Mouse (Mus musculus): ENCODE measurements around the gene Jph3.

Jph3 gene

DNA sequence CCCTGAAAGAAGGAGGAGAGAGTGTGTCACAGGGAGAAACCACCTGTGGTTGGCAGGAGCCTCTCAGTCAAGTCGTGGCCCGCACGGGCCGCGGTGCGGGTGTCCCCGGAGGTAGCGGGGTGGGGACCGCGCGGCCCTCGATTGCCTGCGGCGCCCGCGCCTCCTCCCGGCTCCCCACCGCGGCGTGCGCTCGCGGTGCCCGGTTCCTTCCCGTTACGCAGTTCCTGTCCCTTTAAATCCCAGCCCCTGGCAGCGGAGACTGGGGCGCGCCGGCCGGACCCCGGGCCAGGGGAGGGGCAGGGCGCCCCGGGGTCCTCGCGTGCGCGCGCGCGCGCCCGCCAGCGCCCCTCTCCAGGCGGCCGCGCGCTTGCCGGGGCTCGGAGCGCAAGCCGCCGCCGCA is 331 bp downstream of the Jph3 start:
- no peak for DNase-seq (ENCODE audit: low read depth, low spot score)

DNA sequence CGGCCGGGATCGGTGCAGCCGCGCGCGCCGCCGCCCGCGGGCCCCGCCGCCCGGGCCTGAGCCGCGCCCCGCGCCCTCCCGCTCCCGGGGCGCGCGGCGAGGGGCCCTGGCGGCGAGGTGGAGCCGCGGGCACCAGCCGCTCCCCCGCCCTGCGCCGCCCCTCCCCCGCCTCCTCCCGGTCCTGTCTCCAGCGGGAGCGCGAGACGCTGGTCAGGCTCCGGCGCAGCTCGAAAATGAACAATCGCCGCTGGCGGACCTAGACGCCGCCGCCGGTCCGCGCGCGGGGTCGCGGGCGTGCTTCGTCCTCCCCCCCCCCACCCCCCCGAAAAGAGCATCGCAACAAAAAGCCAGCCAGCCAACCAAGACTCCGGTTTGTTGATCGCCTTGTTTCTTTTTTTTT is 747 bp downstream of the Jph3 start:
- DNase-seq (ENCODE audit: low read depth, low spot score), result no peak

- no peak for DNase-seq (ENCODE audit: low read depth, low spot score)
Measured at GRCm38 (mm10) chr8:121730646-121731045, 1.2 kb downstream of the Jph3 start.

GRCm38 (mm10) chr8:121731060-121731459 is 1.6 kb downstream of the Jph3 start:
- DNase-seq (ENCODE audit: low read depth, low spot score), result no peak

DNA sequence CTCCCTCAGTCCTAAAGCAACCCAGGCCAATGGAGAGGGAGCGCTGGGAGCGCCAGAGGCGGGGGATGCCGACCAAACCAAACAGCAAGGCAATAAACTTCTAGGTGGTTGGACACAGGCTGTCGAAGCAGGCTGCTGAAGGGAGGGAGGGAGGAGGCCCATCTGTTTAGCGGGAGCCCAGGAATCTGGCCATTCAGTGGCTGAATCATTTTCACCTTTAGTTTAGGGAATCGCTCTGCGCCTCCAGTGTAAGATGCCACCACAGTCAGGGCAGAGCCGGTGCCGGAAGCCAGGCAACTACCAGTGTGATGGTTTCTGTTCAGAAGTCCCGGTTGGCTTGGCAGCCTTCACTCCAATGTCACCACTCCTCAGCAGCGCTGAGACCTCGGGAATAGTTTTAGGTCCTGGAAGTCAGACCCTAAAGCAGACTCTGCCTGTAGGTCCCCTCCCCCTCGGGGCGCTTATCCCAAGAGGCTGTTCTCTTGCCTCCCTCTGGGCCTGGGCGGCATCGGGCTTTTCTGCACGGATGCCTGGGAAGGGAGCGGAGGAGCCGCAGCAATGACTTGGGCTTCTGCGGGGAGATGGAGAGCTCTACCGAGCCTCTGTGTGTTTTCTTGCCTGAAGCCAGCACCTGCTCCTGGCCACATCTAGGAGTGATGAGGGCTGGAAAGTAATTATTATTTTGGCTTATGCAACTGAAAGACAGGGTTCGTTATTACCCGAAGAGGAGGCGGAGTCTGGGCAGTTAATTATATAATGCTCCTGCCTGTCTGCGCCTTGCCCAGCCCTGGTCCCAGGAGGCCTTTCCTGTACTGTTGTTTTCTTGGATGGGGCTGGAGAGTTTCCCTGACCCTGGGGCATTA is 2.3 kb downstream of the Jph3 start:
- no peak for DNase-seq (ENCODE audit: low read depth, low spot score)

DNA sequence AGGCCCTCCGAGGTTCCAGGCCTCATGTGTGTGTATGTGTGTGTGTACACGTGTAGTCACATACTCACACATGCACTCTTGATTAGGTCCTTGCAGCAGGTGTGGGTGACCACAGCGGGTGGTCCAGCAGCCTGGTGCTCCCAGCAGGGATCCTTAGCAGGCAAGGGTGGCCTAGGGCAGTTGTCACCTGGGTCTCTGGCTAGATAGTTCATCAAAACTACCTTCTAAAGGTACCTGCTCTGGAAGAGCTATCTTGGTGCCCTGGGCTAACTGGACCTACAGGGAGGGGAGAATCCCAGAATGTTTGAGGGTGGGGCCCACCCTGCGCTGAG is 2.9 kb downstream of the Jph3 start:
- DNase-seq (ENCODE audit: low read depth, low spot score), result no peak

DNA sequence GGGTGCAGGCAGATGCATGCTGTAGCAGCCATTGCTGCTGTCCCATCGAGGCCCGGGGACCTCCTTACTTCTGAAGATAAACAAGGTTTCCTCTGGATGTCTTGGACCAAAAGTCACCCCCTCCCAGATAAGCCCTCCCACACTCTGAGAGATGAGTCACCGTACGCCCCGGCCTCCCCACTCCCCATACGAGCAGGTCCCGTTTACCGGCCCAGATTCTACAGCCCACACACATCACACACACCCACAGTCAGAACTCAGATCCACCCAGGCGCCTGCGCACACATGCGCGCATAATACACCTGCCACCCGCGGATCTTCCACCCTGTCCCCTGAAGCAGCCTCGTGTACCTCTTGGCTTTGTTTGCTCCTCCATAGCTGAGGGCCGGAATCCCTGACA is 4.8 kb downstream of the Jph3 start:
- DNase-seq (ENCODE audit: low read depth, low spot score), result no peak

DNA sequence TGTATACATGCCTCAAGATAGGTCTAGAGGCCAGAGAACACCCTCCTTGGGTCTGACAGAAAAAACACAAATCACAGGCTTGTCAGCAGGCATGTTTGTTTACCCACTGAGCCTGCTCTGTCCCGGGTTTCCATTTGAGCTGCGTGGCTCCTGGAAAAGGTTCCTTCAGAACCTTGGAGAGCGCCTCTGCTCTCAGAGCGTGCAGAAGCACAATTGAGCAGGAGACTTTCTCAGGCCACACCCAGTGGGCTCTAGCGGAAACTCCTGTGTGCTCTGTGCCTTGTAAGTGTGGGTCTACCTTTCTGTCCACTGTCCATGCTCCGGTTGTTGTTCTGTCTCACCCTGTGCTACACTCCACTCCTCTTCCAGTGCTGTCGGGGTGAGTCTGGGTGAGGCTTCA is 6.8 kb downstream of the Jph3 start:
- peak; percentile 90 for DNase-seq (ENCODE audit: low read depth, low spot score)

DNA sequence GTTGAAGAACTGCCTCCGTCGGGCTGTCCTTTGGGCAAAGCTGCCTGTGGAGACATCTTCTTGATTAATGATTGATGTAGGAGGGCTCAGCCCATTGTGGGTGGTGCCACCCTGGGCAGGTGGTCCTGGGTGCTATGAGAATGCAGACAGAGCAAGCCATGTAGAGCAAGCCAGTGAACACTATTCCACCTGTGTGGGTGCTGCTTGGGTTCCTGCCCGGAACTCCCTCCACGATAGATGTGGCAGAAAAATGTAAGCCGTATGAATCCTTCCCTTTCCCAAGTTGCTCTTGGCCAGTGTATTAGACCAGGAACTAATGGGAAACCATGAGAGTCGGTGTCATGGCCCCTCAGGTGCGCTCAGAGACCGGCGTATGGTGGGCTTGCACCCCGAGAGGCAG is 11.3 kb downstream of the Jph3 start:
- DNase-seq (ENCODE audit: low read depth, low spot score), result no peak

DNA sequence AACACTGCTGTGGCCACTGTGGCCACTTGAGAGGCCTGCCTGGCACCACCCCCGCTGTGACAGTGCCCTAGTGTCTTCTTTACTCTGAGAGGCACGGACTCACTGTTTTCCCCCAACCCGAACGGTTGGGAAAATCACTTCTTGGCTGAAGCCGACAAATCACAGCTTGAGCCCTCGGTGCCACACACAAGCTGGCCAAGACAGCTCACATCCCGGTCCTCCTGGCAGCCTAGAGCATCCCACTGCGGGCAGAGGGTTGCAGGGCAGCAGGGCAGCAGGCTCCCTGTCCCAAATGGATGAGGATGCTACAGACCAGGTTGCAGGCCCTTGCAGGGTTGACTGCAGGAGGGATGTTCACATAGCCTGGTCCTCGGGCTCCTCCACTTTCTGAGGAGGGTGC is 20.1 kb downstream of the Jph3 start:
- DNase-seq (ENCODE audit: low read depth, low spot score), result no peak

- DNase-seq (ENCODE audit: low read depth, low spot score), result no peak
Measured at GRCm38 (mm10) chr8:121750512-121750911, 21.1 kb downstream of the Jph3 start.

GRCm38 (mm10) chr8:121751407-121751806 is 22.0 kb downstream of the Jph3 start:
- peak; percentile 84 for DNase-seq (ENCODE audit: low read depth, low spot score)

DNA sequence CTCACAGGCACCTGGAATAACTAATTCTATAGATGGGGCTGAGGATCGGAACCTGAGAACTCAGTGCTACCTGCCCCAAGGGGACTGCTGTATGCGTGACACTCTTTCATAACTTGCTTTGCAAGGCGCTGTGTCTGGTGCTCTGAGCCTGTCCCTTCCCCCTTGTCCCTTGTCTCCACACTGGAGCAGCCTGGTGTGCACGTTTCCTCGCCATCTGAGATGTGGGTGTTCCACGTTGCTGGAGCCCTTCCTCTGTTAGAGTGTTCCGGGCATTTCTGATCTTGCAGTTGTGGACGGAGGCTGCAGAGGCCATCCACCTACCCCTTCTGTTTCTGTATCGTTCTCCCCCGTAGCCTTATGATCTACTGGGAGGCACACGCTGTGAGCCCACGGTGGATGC is 29.0 kb downstream of the Jph3 start:
- no peak for DNase-seq (ENCODE audit: low read depth, low spot score)

GRCm38 (mm10) chr8:121760484-121760883 is 31.1 kb downstream of the Jph3 start:
- DNase-seq (ENCODE audit: low read depth, low spot score), result no peak

- peak; percentile 86 for DNase-seq (ENCODE audit: low read depth, low spot score)
Measured at GRCm38 (mm10) chr8:121761480-121761879, 32.1 kb downstream of the Jph3 start.

DNA sequence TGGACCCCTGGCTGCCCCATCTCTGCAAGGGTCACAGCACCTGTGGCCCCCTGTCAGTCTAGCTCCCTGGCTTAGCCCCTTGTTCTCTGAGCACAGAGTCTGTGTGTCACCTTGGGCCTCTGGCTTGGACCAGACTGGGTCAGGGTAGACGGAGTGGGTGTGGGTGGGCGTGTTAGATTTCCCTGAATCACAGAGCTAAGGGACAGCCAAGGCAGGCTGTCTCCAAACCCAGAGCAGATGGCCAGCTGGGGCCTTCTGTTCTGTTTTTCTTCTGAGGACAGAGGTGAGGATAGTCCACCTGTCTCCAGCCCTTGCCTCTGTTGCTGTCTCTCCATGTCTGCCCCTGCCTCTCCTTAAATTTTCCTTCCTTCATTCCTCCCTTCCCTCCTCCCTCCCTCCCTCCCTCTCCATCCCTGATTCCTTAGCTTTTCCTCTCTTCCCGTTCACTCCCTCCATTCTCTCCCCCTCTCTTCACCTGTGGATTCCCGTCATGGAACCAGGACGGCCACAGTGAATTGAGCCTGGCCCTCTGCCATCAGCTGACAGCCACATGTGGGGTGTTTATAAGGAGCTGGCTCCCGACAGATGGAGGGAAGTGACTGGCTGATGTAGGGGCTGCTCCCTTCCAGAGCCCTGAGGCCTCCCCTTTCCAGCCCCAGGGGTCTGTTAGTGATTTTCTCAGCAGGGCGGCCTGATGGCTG is 33.7 kb downstream of the Jph3 start:
- no peak for DNase-seq (ENCODE audit: low read depth, low spot score)

- peak; percentile 25 for DNase-seq (ENCODE audit: low read depth, low spot score)
Measured at GRCm38 (mm10) chr8:121763700-121764013, 34.2 kb downstream of the Jph3 start.

DNA sequence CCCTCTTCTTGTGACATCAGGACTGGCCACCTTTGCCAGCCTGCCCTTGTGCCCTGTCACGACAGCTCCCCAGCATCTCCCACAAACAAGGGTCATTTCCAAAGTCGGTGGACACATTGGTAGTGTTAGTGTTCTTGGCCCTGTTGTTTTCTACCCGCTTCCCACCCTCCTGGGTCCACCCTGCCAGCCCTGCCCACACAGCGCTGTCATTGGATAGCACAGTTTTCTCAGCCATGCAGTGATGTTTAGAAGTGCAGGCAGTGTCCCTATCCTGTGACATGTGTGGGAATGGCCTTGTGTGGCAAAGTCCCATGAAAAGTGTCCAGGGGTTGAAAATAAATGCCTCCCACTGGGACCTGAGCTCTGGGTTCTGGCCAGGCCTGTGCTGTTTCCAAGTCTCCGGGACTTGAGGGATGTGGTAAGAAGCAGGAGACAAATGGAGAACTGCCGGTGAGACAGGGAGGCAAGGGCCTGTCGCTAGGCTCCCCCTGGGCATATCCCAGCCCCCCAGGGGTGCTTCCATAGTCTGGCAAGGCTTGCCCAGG is 36.2 kb downstream of the Jph3 start:
- no peak for DNase-seq (ENCODE audit: low read depth, low spot score)

- no peak for DNase-seq (ENCODE audit: low read depth, low spot score)
Measured at GRCm38 (mm10) chr8:121769095-121769494, 39.7 kb downstream of the Jph3 start.

DNA sequence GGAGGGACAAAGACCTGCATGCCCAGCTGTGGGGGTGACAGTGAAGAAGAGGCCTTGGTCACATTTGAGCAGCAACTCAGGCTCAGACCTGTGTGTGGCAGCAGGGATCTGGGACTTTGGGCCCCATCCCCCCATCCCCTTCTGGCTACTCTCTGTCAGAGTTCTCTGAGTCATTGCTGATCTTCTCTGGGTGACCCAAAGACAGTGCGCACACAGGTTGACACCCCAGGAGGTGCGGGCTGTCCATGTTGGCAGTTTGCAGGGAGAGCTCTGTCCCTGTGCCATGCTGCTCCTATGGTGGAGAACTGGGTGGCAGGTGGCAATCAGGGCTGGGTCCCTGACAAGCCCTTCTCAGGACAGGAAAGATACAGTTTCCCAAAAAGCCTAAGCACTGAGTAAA is 40.2 kb downstream of the Jph3 start:
- no peak for DNase-seq (ENCODE audit: low read depth, low spot score)

GRCm38 (mm10) chr8:121770845-121771752 is 41.7 kb downstream of the Jph3 start:
- DNase-seq (ENCODE audit: low read depth, low spot score), result peak; percentile 60

- no peak for DNase-seq (ENCODE audit: low read depth, low spot score)
Measured at GRCm38 (mm10) chr8:121773876-121774275, 44.5 kb downstream of the Jph3 start.
